11 mouse cellular contexts compared by ENCODE assay signal in the genomic region with DNA sequence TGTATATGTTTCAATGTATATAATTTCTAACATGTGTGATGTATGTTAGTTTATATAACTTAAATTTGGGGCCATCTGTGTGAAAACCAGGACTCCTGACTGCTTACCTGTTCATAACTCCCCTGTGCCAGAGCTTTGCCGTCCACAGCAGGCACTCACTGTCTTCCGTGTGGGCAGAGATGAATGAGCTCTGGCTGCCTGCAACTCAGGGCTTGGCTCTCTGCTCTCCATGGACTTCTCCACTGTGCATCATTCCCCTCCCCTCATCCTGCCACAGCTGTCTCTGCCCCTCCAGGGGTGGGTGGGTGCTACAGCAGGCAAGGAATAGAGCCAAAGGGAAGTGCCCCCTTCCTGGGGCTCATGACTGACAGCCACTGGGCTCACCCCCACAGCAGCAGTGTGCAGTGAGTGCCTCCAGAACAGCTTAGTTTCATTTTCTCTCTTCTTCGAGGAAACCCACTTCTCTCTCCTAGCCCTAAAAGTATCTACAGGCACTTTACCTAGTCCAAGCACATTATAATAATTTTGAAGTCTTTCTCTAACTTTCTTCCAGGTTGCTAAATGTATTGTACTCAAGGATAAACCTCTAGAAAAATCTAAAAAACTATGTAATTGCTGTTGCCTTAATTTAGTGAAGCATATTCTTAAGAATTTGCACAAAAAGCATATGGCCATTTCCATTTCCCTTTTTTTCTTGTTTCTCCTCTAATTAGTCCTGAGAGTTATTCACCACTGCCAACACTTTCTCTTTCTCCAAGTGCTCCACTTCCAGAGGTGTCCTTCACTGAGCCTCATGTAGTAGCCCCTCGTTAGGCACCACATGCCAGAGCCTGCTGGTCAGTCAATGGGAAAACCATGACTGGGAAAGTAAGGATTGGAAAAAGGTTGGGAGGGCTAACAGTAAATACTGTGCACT. TPM values are rescaled to one million over a fixed set of nuclear protein-coding genes. Genes with fewer than 3 reads are reported as not detected.
A peak's percentile ranks its signal among the peaks of the same experiment; 100 is the strongest.
DNase-seq lines count a peak whose midpoint lies in the region; ATAC-seq and TF ChIP-seq lines count a peak whose summit lies in the region.
"Had no signal": no experiment of that assay in that cellular context is flagged by ENCODE, and none has a peak within 500 bp of the region (broad histone marks: within the 10 kb centered on the region; RNA-seq: fewer than 3 reads in every experiment).

No protein-coding gene starts in this region.

- peaks cover 0 to 3% of the 10 kb centered on the region in 2 experiments; a peak in 1 of 4 replicates for H3K4me1 ChIP-seq in heart, embryonic 14.5 days (ENCODE audit: control insufficient read depth in 2 of 2, insufficient read depth in 2 of 2, low read length in 2 of 2)
- H3K4me1 ChIP-seq in G1E (ENCODE audit: insufficient read depth, low read depth, low read length) = peaks cover 4% of the 10 kb centered on the region
- H3K4me1 ChIP-seq in cerebellum, adult 2 months (ENCODE audit: control insufficient read depth, insufficient read depth, low read length) = no peaks in the 10 kb centered on the region

- H3K9ac ChIP-seq in heart, embryonic 14.5 days (ENCODE audit: low read length) = no peak overlapping the region; the same call in 1 of the 2 replicates

- no peak overlapping the region for H3K4me3 ChIP-seq in heart, embryonic 14.5 days (ENCODE audit: control insufficient read depth in 1 of 2, insufficient read depth in 1 of 2, low read depth in 1 of 2, low read length in 2 of 2)
- H3K4me3 ChIP-seq in G1E (ENCODE audit: low read depth, low read length) = peak overlapping the region; percentile 55
- H3K4me3 ChIP-seq in cerebellum, adult 2 months (replicated peaks; ENCODE audit: insufficient read depth, low read depth, low read length) = no peak overlapping the region
- H3K4me3 ChIP-seq: limb, embryonic 10.5 days had no signal

- ATAC-seq in heart, embryonic 14.5 days (ENCODE audit: insufficient number of reproducible peaks, insufficient read depth, low FRiP score, low read depth) = no peak
- no peak for ATAC-seq in G1E (ENCODE audit: extremely low read depth, insufficient number of reproducible peaks, low FRiP score, poor library complexity, severe bottlenecking)
- peak; percentile 43 for ATAC-seq in inflammation-experienced regulatory T-cells, adult 6 months

- no peaks in the 10 kb centered on the region for H3K9me3 ChIP-seq in heart, embryonic 14.5 days (ENCODE audit: control insufficient read depth, low read length)
- H3K9me3 ChIP-seq in G1E (replicated peaks) = no peaks in the 10 kb centered on the region
- H3K9me3 ChIP-seq: limb, embryonic 10.5 days had no signal

- no peaks in the 10 kb centered on the region for H3K36me3 ChIP-seq in heart, embryonic 14.5 days (ENCODE audit: control insufficient read depth, insufficient read depth, low read length)
- no peaks in the 10 kb centered on the region for H3K36me3 ChIP-seq in G1E (replicated peaks)
- no peaks in the 10 kb centered on the region for H3K36me3 ChIP-seq in splenic B cell, adult 2 months (ENCODE audit: control insufficient read depth, insufficient read depth, low read length, poor library complexity, severe bottlenecking)
- H3K36me3 ChIP-seq: limb, embryonic 10.5 days had no signal

- no peak for DNase-seq in heart, postnatal 4 days
- no peak for DNase-seq in G1E (ENCODE audit: low spot score)
- peak; percentile 18 for DNase-seq in splenic B cell, adult 2 months (ENCODE audit: low read depth, low spot score)
- DNase-seq in cerebellum, adult 2 months = no peak
- no peak for DNase-seq in lung, postnatal 25 days (ENCODE audit: low spot score)
- no peak for DNase-seq in embryo, embryonic 10.5 days (ENCODE audit: low spot score)
- DNase-seq: cerebellum, postnatal 25 days; kidney, adult 9 months had no signal

- H3K27ac ChIP-seq in heart, embryonic 14.5 days (replicated peaks in 1 of 2; ENCODE audit: control insufficient read depth in 1 of 2, insufficient read depth in 1 of 2, low read depth in 2 of 2, low read length in 2 of 2) = no peak overlapping the region
- H3K27ac ChIP-seq in cerebellum, adult 2 months (ENCODE audit: insufficient read depth, low read length) = no peak overlapping the region
- H3K27ac ChIP-seq: limb, embryonic 10.5 days had no signal

- H3K27me3 ChIP-seq in heart, embryonic 14.5 days (ENCODE audit: control insufficient read depth, insufficient read depth, low read length) = no peaks in the 10 kb centered on the region
- peaks cover 4% of the 10 kb centered on the region for H3K27me3 ChIP-seq in G1E (ENCODE audit: insufficient read depth, low read length)
- H3K27me3 ChIP-seq in splenic B cell, adult 2 months (ENCODE audit: control insufficient read depth, insufficient read depth, low read length, poor library complexity, severe bottlenecking) = no peaks in the 10 kb centered on the region
- H3K27me3 ChIP-seq in cerebellum, adult 2 months (ENCODE audit: control insufficient read depth, insufficient read depth, low read length) = no peaks in the 10 kb centered on the region

- TF ChIP-seq CTCF in G1E (IDR thresholded peaks at IDR 0.05; ENCODE audit: low read depth, low read length) = no peak
- no peak for TF ChIP-seq CTCF in cerebellum, adult 2 months (IDR thresholded peaks at IDR 0.05; ENCODE audit: borderline replicate concordance, insufficient read depth, low read depth, low read length)

- TF ChIP-seq POLR2A in cerebellum, adult 2 months (IDR thresholded peaks at IDR 0.05; ENCODE audit: borderline replicate concordance, insufficient read depth, low read length) = no peak

- 0 out of 2 replicates have a peak overlapping the region, but pooled peaks have one; percentile 27 for H3K4me2 ChIP-seq in heart, embryonic 14.5 days (ENCODE audit: low read length)

- 47% methylated on average over 4 of the region's 4 CpGs for WGBS in heart, embryonic 14.5 days
- WGBS in cerebellum, adult 2 months = 40% methylated on average over 4 of the region's 4 CpGs

RNA-seq across cellular contexts. Expression of a gene that starts 36.9 kb away (rescaled TPM):
- polyA plus RNA-seq in heart, embryonic 14.5 days (2014; fragmentation: Nextera tagmentation; extraction: Ambion mirVana) = 5.3 and 5.7 TPM in 2 replicates
- 10 to 100 TPM; 14.3 to 15.2 TPM for total RNA-seq in heart, postnatal 4 days (2021)
- total RNA-seq in G1E (2014; fragmentation: Nextera tagmentation) (0.53 TPM in 1 of 2 replicates, not detected in the other), G1E (2017) (5.0 and 5.9 TPM in 2 replicates)
- polyA plus RNA-seq in G1E (2012) = 0.03 and 0.05 TPM in 2 replicates
- 10 to 100 TPM in 1 of 3 experiments, 1 to 10 TPM in 2; 6.8 to 10.7 (median 7.2) TPM for polyA plus RNA-seq in inflammation-experienced regulatory T-cells, adult 6 months (2017; shearing (Covaris generic))
- 48.3 and 51.5 TPM in 2 replicates for polyA plus RNA-seq in cerebellum, adult 2 months (2012; rRNA removed)

RNA-seq across cellular contexts. Expression of a gene that starts 53.3 kb away (rescaled TPM):
- 13.7 and 14.4 TPM in 2 replicates for polyA plus RNA-seq in heart, embryonic 14.5 days (2014; fragmentation: Nextera tagmentation; extraction: Ambion mirVana)
- 10 to 100 TPM; 20.5 to 22.3 TPM for total RNA-seq in heart, postnatal 4 days (2021)
- total RNA-seq in G1E (2014; fragmentation: Nextera tagmentation) (not detected in 2 replicates), G1E (2017) (0.46 and 0.55 TPM in 2 replicates)
- polyA plus RNA-seq in G1E (2012) = not detected in 2 replicates
- 100 to 1,000 TPM in 2 of 3 experiments, 10 to 100 TPM in 1; 96.3 to 126 (median 110) TPM for polyA plus RNA-seq in inflammation-experienced regulatory T-cells, adult 6 months (2017; shearing (Covaris generic))
- polyA plus RNA-seq in cerebellum, adult 2 months (2012; rRNA removed) = 43.9 and 51.8 TPM in 2 replicates

Comparison
In these comparisons a context has a peak if more than half of its experiments do, and no peak if none do; other contexts are left out.
1. RNA of a gene that starts 53.3 kb away (polyA plus RNA-seq): 96.3 to 126 TPM in inflammation-experienced regulatory T-cells, adult 6 months, 43.9 to 51.8 TPM in cerebellum, adult 2 months and 13.7 to 14.4 TPM in heart, embryonic 14.5 days; not detected in G1E; every median in the first group is over 10 times any median in the second.